Mouse (Mus musculus): ENCODE results near the gene Gm11733.

Gm11733 gene

DNA sequence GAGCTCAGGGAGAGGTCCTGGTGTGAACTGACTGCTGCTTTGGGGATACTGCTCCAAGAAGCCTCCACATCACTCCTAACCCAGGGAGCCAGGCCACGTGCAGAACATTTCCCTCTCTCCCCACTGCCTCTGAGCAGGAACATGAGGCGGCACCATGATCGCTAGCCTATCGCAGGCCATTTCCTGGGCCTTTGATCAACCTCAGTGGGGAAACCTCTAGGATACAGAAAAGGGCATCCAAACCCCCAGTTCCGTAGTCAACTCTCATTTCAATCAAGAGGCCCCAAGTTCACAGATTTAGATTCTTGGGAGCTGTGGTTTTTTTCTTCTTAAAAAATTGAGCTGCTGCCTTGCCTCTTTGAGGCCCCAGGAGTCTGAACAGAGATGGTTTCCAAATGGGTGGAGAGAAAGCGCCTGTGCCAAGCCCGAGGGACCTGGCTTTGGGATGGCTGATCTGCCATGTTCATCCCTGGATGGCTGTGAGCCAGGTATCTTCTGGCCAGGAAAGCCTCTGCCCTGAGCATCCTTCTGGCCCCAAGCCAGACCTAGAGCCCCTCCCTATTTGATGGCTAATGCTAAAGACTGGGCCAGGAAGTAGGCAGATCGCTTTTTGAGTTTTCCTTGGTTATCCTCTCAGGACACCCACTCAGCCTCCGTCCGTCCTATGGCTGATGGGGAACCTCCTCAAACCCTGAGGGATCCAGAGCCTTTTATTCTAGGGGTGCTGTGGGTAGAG lies 5.7 kb upstream of the Gm11733 start:
- DNase-seq (ENCODE audit: low read depth, low spot score) = no peak

DNA sequence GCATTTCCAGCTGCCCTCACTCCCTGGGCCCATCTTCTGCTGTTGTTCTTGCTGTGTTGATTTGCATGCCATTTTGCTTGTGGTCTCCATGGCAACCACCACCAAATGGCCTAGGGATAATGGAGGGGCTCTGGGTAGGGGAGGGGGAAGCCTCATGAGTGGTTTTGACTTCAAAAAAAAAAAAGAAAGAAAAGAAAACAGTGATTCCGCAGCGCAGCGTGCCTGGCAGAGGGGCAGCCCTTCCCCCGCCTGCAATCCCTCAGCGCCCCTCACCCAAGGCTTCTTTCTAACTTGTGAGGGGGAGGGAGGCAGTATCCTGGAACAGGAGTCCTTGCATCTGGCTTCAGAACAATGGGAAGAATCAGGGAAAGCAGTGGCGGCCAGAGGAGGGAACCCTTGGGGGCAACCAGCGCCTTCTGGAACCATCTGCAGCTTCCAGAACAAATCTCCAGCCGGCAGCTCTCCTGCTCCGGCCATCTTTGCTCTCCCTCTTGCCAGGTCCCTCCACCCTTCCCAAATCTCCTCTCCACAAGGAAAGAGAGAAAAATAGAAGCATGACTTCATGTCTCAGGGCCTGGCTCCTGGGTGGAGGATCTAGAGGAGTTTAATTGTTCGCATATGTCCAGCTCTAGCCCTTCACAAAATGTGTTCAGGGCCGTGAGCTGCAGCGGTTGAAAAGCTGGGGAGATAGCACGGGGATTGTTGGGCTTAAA lies 5.0 kb upstream of the Gm11733 start:
- no peak for DNase-seq (ENCODE audit: low read depth, low spot score)

DNA sequence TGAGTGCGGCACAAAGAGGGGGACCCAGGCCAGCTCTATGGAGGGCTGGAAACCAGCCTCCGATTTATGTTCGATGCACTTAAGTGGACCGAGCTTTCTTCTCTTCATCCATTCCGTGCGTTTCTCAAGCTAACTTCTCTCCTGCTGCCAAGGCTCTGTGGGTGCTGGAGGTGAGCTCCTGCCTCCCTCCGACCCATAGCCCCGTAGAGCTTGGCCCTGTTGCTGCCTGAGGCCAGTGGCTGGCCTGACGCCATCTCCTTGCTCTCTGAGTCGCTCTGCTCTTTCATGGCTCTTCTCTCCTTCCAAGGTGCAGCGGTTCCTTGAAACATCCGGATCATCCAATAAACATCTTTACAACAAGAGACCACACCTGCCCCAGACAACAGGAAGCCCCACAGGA lies 4.4 kb upstream of the Gm11733 start:
- no peak for DNase-seq (ENCODE audit: low read depth, low spot score)

DNA sequence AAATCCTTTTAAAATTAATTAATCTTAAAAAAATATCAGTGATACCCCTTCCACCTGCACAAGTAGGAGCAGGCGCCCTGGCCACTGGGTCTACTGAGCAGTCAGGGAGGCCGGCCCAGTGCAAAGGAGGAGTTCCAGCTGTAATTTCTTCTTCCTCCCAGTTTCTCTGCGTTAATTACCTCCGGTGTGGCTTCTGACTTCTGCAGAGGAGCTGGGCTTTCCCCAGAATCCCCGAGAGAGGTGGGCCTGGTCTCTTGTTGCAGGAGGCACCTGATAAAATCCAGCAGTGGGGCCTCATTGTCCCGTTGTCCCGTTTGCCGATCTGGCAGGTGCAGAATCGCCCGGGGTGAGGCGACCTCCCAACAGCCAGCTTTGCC lies 1.9 kb upstream of the Gm11733 start:
- peak; percentile 39 for DNase-seq (ENCODE audit: low read depth, low spot score)

DNA sequence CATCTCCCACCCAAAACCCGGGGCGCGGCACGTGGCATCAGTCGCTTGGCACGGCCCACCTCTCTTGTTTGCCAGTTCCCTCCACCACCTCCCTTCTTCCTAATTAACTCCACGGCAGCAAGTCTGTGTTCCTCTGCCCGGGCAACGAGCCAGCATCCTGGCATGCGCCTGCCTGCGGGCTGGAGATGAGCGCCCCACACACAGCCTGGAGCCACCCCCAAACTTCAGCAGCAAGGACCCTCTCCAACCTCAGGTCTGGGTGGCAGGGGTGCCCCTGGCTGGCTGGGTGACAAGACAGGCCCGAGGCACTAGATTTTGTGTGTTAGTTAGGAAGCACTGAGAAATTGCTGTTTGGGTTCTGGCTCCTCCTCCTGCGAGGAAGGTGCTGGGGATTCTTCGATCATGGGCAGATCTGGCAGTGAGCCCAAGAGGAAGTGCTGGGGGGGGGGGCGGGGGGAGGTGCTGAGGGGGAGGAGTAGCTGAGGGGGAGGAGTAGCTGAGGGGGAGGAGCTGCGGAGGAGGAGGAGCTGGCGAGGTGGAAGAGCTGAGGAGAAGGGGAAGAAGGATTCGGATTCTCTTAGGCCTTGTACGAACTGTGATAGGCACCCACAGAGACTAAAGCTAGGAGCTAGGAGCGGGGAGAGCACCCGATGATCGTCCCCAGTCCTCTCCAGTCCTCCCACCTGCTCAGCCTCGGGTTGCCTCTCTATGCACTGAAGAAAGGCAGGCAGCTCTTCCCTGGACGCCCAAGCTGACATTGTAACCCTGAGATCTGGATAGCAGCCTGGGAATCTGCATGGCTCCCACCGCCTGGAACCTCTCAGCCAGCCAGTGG lies 1.3 kb upstream of the Gm11733 start:
- DNase-seq (ENCODE audit: low read depth, low spot score) = peak; percentile 86

DNA sequence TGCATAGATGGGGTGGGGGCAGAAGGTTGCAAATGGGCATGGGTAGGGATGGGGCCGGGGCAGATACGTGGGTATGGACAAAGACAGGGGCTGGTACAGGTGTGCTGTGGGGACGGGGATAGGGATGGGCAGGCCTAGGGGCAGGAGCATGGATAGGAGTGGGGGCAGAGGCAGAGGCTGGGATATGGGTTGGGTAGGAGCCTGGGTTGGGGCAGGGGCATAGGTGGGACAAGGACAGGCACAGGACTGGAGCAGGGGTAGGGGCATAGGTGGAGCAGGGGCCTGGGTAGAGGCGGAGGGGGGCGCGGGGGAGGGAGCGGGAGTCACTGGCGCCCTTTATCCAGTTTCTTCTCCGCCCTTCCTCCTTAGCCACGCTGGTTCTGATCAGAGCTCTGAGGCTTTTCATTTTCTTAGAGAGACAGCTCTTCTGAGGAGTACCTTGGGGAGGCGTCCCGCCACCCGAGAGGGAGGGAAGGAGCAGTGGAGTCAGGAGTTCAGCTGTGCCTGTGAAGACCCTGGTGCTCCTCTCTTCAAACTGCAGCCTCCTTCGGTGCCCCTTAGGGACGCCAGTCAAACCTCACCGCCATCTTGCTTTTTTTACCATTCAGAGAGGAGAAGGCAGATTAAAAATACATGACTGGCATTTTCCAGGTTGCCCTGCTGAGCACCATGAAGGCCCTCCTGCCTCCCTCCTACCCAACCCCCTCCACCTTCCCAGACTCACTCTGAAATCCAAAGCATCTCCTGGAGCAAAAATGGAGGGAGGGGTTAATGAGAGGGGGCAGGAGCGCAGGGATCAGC lies 7.4 kb downstream of the Gm11733 start:
- no peak for DNase-seq (ENCODE audit: low read depth, low spot score)

DNA sequence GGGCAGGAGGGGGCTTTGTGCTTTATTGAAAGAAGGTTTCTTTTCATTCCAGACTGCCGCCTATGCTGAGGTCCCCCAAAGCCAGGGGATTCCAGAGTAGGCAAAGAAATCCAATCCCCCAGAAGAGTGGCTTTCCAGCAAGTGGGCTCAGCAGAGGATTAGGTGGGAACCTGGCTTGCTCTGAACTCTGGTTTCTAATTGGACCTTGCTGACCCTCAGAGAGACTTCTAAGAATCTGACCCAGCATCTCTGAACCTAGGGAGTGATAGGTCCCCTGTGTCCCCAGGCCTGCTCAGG lies 8.0 kb downstream of the Gm11733 start:
- DNase-seq (ENCODE audit: low read depth, low spot score) = no peak

DNA sequence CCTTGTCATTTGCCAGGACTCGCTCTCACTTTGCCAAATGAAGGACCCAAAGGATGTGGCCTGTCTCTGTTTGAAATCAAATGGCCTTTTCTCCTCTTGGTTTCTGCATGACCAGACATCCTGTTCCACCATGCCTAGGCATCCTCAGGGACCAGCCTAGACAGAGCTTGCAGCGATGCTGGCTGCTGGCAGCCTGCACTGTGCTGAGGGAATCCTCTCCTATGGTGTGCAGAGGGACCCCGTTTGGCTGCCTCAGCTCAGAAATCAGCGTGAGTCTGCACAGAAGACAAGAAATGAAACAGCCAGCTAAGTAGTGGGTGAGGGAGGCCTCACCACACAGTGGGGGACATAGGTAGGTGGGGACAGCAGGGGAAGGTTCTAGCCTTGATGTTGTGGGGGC lies 12.6 kb downstream of the Gm11733 start:
- no peak for DNase-seq (ENCODE audit: low read depth, low spot score)

DNA sequence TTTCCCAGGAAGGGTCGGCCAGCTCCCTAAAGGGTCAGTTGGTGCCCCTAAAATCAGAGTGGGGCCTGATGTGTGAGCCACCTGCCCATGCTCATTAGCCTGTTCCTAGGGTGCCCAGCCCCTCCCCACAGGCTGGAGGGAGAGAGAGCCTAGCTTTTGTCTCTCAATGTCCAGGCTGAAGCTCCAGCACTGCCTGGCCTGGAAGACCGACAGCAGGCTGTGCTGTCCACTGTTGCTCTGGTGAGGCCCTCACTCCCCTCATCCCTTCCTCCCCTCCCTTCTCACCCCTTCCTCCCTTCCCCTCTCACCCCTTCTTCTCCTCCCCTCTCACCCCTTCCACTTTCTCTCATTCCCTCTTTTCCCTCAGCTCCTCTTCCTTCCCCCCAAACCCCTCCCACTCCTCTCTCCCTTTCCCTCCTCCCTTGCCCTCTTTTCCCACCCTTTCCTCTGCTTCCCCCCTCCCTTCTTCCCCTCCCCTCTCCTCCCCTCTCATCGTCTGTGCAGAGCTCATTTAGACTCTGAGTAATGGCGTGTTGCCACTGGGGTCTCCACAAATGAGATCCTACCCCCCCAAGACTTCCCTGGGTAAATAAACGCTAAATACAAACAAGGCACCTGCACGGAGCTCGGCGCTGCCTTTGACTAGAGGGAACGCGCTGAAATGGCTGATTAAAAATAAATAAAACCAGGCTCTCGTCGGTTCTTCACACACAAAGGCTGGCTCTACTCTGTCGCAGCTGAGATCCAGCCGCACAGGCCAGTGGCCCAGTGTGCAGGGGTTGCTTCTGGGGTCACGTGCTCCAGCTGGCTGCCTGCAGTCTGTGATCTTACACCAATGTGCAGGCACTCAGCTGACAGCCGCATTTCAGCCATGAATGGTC lies 13.3 kb downstream of the Gm11733 start:
- DNase-seq (ENCODE audit: low read depth, low spot score) = no peak

DNA sequence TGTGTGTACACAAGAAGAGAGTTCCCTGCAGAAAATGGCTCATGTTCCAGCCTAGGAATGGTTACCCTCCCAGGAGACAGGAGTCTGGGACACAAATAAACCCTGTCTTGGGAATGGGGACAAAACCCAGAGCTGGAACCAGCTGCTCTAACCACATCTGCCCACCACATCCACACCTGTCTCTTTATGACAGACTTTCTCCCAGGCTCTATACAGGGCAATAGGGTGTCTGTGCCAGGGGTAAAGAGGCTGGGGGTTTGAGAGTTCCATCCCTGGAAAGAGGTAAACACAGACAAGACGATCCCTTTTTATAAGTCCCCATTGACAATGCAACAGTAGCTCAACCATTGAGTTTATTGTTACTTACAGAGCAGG lies 14.0 kb downstream of the Gm11733 start:
- DNase-seq (ENCODE audit: low read depth, low spot score) = no peak

DNA sequence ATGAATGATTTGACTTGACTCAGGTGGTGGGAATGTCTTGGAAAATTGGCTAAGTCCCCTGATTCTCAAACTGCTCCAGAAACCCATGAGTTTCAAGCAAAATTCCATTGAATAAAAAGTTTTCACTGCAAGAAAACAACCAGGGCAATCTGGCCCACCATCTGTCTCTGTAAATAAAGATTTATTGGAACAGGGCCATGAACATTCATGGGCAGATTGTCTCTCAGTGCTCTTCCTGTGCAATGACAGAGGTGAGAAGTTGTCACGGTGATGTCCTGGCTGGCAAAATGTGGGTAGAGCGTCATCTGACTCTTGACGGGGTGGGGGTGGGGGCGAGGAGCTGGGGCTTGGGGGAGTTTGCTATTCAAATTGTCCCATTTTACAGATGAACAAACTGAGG lies 24.8 kb downstream of the Gm11733 start:
- DNase-seq (ENCODE audit: low read depth, low spot score) = no peak

DNA sequence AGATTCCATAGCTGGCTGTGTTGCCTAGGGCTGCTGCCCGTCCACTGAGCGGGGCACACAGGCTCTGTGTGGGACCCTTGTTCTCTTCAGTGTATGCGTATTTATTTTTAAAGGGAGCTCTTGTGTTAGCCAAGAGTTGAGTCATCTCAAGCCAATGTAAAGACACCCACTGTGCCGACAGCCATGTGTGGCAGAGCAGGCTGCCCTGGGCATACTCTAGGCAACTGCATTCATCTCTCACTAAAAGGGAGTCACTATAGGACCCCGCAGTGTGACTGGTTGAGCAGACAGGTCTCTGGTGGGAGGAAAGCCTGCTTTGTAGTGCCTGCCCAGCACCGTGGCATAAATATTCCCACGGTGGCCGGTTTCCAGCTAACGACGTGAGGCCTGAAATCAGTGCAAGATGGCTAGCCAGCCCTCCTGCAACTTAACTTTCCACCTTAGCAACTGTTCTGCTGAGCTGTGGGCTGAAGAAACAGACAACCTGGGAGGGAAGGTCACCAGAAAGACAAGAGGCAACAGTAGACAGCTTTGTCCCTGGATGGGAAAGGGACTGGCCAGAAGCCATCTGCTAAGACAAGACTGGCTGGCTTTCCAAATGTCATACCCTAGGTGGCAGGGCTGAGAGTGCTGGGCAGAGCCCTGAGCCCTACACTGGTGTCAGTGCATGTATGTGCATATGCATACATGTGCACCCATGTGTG lies 31.7 kb downstream of the Gm11733 start:
- no peak for DNase-seq (ENCODE audit: low read depth, low spot score)

DNA sequence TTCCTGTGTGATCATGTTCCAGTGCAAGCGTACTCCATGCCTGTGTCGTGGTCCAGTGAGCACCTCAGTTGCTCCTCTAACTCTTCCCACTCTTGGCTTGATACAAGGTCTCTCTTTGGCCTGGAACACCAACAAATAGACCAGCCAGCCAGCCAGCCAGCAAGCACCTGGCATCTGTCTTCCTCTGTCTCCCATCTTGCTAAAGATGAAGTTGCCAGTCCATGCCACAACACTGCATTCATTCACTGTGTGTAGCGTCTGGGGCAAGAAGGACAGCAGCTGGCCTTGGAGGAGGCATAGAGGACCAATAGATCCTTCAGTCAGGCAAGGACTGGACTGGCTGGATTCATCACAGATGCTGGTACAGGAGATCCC lies 32.2 kb downstream of the Gm11733 start:
- no peak for DNase-seq (ENCODE audit: low read depth, low spot score)

DNA sequence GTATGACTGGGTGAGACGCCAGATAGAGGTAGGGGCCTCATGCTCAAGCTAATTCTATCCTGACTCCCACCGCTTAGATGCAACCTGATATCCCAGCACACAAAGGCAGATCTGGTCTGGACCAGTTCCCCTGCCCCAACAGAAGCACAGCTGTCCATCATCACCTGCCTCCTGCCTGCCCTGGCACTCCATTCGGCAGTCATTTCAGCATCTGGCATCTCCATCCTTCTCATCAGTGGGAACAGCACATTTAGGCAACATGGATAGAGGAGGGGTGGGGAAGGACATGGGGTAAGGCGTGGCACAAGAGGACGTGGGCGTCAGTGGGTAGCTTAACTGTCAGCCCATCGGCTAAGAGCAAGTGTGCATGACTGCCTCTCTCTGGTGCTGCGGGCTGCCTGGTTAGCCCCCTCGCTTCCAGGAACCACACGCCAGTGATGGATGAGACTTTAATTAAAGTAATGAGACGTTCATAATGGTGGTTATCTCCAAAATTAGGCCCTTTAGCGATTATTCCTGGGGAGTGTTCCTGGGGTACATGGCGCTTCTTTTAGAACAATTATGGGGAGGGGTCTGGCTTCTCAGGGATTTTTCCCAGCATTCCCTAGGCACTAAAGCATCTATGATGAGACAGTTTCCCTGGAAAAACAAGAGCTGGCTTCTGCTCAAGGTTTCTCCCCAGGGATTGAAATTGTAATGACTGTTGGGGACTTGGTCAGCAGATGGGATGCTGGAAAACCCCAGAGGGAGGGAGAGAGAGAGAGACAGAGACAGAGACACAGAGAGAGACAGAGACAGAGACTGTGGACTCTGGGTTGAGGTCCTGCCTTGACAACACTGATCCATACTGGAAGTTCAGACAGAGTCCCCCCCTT lies 38.0 kb downstream of the Gm11733 start:
- DNase-seq (ENCODE audit: low read depth, low spot score) = no peak

DNA sequence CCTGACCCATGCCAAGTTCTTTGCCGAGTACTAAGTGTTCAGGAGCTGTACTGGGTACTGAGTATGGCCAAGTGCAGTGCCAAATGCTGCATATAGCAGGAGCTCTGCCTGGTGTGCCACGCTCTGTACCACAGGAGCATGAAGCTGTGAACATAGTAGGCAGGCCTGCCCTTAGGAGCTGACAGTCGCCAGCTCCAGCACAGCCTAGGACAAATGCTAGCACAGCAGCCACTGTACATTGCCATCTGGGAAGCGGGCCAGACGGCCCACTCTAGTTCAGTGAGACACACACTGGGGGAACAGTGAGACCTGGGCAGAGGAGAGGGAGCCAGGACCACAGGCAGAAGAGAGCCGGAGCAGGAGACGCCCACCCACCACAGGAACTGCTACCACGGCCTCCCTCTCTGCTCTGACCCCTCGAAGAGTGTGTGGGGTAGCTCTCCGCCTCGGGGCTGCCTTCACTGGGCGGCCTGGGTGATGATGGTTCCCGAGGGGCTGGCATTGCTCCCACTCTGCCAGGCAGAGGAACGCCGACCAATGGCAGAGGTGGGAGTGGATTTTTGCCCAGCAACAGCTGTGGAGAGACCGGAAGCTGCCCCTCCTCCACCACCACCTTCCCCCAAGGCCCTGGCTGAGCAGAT lies 38.8 kb downstream of the Gm11733 start:
- DNase-seq (ENCODE audit: low read depth, low spot score) = no peak

DNA sequence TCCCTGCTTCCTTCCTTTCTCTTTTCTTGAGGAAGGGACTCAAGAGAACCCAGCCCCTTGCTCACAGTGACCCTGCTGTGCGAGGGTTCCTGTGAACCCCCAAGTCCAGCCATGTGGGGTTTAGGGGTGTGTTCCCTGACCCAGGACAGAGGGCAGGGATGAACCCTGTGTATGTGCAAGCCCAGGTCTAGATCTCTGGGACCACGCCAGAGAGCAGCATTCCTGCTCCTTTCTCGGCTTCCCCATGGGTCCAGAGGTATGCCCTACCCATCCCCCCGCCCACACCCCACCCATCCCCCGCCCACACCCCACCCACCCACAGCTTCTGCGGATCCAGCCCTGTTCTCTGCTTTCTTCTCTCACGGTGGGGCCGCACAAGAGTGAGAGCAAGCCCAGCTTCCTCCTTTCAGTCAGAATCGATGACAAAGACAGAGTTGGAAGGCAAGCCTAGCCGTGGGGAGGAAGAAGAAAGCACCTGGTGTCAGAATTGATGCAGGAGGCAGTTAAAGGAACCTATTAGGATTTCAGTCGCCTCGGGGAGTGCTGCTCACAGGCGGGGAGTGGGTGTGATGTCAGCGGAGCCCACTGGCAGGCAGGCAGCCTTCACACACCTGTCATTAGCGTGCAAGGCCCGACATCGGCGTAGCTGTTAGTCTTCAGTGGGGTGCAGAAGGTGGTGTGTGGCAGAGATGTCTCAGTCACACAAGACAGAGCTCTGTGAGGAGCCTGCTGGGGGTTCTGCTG lies 41.6 kb downstream of the Gm11733 start:
- DNase-seq (ENCODE audit: low read depth, low spot score) = no peak

DNA sequence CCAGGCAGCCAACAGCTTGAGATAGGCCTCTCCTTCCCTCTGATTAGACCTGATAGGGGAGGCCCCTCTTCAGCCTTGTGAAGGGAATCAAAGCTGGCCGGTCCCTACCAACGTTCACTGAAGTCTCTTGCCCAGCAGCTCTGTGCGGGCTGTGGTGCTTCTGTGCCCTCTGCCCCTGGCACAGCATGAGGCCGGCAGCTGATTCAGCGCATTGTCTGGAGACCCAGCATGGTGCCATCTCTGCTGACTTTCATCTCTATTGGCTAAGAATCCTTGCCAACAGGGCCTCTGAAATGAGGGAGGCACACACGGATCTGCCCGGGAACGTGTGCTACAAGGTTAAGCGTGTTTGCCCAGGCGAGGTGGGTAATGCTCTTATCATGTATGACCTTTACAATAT lies 48.2 kb downstream of the Gm11733 start:
- DNase-seq (ENCODE audit: low read depth, low spot score) = no peak

DNA sequence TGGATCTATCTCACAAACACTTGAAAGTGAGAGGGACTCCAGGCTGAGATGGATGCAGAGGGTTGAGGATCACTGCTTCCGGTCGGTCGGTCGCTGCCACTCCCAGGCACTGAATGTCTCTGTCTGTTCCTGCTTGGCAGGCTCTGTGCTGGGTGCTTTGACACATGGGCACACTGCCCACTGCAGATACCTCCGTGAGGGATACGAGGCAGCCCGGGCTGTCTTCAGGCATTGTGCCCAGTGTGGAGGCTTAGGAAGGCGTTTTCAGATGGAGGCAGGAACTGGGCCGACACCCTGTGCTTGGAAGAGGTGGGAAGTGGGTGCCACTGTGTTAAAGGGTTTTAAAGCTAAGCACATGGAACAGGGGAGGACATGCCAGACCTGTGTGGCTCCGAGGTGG lies 50.7 kb downstream of the Gm11733 start:
- DNase-seq (ENCODE audit: low read depth, low spot score) = no peak
